Mouse (Mus musculus): ENCODE data around the gene Mgat3.

- TF ChIP-seq CTCF (IDR thresholded peaks at IDR 0.05; ENCODE audit: control insufficient read depth, insufficient read depth, insufficient read length) = no peak
- no peak for TF ChIP-seq MAX (IDR thresholded peaks at IDR 0.05)
These were observed 42.1 kb upstream of the Mgat3 start for GRCm38 (mm10) chr15:80131421-80131820.
